In the genomic region with DNA sequence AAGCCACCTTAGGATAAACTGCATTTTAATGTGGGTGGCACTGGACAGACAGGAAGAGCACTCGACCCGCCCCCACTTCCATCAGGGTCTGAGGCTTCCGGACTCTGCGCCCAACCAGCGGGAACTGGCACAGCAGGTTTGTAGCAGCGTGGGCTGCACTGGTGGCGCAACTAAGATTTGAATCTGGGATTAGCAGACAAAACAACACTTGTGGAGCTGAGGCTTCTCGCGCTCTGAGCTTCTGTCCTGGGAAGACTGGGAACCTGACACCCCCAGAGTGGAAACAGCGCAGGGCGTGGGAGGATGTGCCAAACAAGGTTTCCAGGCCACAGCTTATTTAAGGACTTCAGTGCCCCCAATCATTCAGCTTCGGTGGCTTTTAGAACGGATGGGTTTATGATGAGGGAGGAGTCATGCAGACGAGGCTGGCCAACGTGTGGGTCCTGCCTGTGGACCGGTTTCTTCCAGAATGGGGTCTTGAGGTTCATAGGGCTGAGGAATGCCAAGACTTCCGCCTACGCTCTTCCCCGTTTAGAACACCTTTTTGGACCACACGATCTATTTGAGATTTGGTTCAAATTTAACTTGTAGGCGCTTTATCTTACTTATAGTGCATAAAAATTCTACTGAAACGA, we compare ENCODE assay signal across 8 mouse cellular contexts. TPM values are rescaled to one million over a fixed set of nuclear protein-coding genes. Genes with fewer than 3 reads are reported as not detected.
DNase-seq lines count a peak whose midpoint lies in the region; ATAC-seq lines count a peak whose summit lies in the region.
"Had no signal": no experiment of that assay in that cellular context is flagged by ENCODE, and none has a peak within 500 bp of the region (broad histone marks: within the 10 kb centered on the region; RNA-seq: fewer than 3 reads in every experiment).

No protein-coding gene starts in this region.

- 0 out of 2 replicates have a peak, but pooled peaks cover 5% of the 10 kb centered on the region for H3K4me1 ChIP-seq in limb, embryonic 12.5 days (replicated peaks)
- peaks cover 7% of the 10 kb centered on the region; the same call in 1 of the 2 replicates for H3K4me1 ChIP-seq in limb, embryonic 10.5 days
- H3K4me1 ChIP-seq: neural tube, embryonic 13.5 days had no signal

- no peak for ATAC-seq in limb, embryonic 12.5 days (ENCODE audit: insufficient number of reproducible peaks, insufficient read depth, low FRiP score, low TSS enrichment, low read depth)
- ATAC-seq in common myeloid progenitor, adult 5-6 weeks (replicated peaks; ENCODE audit: low read depth, poor library complexity, severe bottlenecking): peak; percentile 94

- WGBS in limb, embryonic 12.5 days: 49% methylated on average over 22 of the region's 22 CpGs
- WGBS in limb, embryonic 10.5 days: 58% methylated on average over 22 of the region's 22 CpGs

- H3K27me3 ChIP-seq in limb, embryonic 12.5 days: no peaks in the 10 kb centered on the region
- H3K27me3 ChIP-seq in limb, embryonic 10.5 days (ENCODE audit: low read depth, poor library complexity, severe bottlenecking): no peaks in the 10 kb centered on the region
- H3K27me3 ChIP-seq: neural tube, embryonic 13.5 days had no signal

- H3K4me3 ChIP-seq in limb, embryonic 12.5 days (replicated peaks): no peak overlapping the region
- H3K4me3 ChIP-seq in limb, embryonic 10.5 days: no peak overlapping the region
- H3K4me3 ChIP-seq: neural tube, embryonic 13.5 days had no signal

- H3K27ac ChIP-seq in limb, embryonic 12.5 days: no peak overlapping the region
- H3K27ac ChIP-seq in limb, embryonic 10.5 days: no peak overlapping the region
- H3K27ac ChIP-seq: neural tube, embryonic 13.5 days had no signal

- H3K36me3 ChIP-seq in limb, embryonic 12.5 days: no peaks in the 10 kb centered on the region
- no peaks in the 10 kb centered on the region for H3K36me3 ChIP-seq in limb, embryonic 10.5 days
- H3K36me3 ChIP-seq: neural tube, embryonic 13.5 days had no signal

- H3K4me2 ChIP-seq in limb, embryonic 12.5 days: 0 out of 2 replicates have a peak overlapping the region, but pooled peaks have one; percentile 17
- H3K4me2 ChIP-seq: neural tube, embryonic 13.5 days had no signal

- no peaks in the 10 kb centered on the region for H3K9me3 ChIP-seq in limb, embryonic 12.5 days
- no peaks in the 10 kb centered on the region for H3K9me3 ChIP-seq in limb, embryonic 10.5 days (replicated peaks)
- H3K9me3 ChIP-seq: neural tube, embryonic 13.5 days had no signal

- DNase-seq in limb, embryonic 10.5 days (ENCODE audit: low spot score): no peak
- peak; percentile 69 for DNase-seq in ES-CJ7 (ENCODE audit: low read depth, low spot score)
- DNase-seq in lung, postnatal 10 days: peak; percentile 35
- DNase-seq in spleen, postnatal 14 days (ENCODE audit: low spot score in 2 of 2): no peak
- DNase-seq in cerebellum, adult 8-10 months: no peak

- H3K9ac ChIP-seq in limb, embryonic 12.5 days (replicated peaks): no peak overlapping the region
- H3K9ac ChIP-seq: neural tube, embryonic 13.5 days had no signal

RNA-seq across cellular contexts. Expression of gene Nudt4, which starts 41.1 kb away (rescaled TPM):
- polyA plus RNA-seq in limb, embryonic 12.5 days (2016; fragmentation: Nextera tagmentation; extraction: Ambion mirVana): 111 and 120 TPM in 2 replicates
- polyA plus RNA-seq in limb, embryonic 10.5 days (2016; fragmentation: Nextera tagmentation; extraction: Ambion mirVana): 76.0 and 78.7 TPM in 2 replicates
- total RNA-seq in common myeloid progenitor, adult 5-6 weeks (2017): 42.8 and 54.6 TPM in 2 replicates

Comparison
In these comparisons a context has a peak if more than half of its experiments do, and no peak if none do; other contexts are left out.
1. DNase-seq: peak in ES-CJ7 (single experiment) and lung, postnatal 10 days (single experiment); none in limb, embryonic 10.5 days (single experiment), spleen, postnatal 14 days (0 of 2) and cerebellum, adult 8-10 months (single experiment).